Mouse (Mus musculus): ENCODE measurements at regions not wholly inside any gene's neighbourhood (a gene's known extent, or its start where the extent isn't known, plus 50 kb on each side); places are given as distances from the start of the nearest gene placed in this dataset.

DNA sequence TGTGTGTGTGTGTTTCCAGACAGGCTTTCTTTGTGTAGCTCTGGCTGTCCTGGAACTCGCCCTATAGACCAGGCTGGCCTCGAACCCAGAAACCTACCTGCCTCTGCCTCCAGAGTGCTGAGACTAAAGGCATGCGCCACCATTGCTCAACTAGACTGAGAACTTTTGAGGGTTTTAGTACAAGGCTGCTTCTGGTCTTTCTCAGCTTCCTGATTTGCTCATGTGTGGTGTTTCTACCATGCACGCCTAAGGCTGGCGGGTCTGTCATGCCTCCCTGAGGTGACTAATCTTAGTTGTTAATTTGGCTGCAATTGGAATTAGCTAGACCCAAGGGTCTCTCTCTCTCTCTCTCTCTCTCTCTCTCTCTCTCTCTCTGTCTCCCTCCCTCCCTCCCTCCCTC lies 61.2 kb upstream of the Cux1 start:
- TF ChIP-seq CTCF (IDR thresholded peaks at IDR 0.05; ENCODE audit: low read depth) (no peak), EP300 (IDR thresholded peaks at IDR 0.05; ENCODE audit: low read depth) (no peak)
- no peak overlapping the region for H3K9ac ChIP-seq (replicated peaks; ENCODE audit: low read depth, low read length)
- no peaks in the 10 kb centered on the region for H3K36me3 ChIP-seq (replicated peaks; ENCODE audit: control insufficient read depth, insufficient read depth, low read length)
- no peak overlapping the region for H3K4me2 ChIP-seq (ENCODE audit: low read depth, low read length)
- H3K4me3 ChIP-seq (ENCODE audit: low read depth, low read length): no peak overlapping the region
- H3K27ac ChIP-seq (ENCODE audit: low read depth): no peak overlapping the region
- DNase-seq (ENCODE audit: low spot score): no peak
- ATAC-seq (ENCODE audit: insufficient read depth, low read depth): no peak
- WGBS: 89% methylated on average over 5 of the region's 5 CpGs
- no peaks in the 10 kb centered on the region for H3K4me1 ChIP-seq (ENCODE audit: control insufficient read depth, insufficient read depth)
- H3K27me3 ChIP-seq (ENCODE audit: control insufficient read depth, insufficient read depth, low read length): 0 out of 2 replicates have a peak, but pooled peaks cover 6% of the 10 kb centered on the region
- no peaks in the 10 kb centered on the region for H3K9me3 ChIP-seq (replicated peaks; ENCODE audit: control insufficient read depth, low read length)

DNA sequence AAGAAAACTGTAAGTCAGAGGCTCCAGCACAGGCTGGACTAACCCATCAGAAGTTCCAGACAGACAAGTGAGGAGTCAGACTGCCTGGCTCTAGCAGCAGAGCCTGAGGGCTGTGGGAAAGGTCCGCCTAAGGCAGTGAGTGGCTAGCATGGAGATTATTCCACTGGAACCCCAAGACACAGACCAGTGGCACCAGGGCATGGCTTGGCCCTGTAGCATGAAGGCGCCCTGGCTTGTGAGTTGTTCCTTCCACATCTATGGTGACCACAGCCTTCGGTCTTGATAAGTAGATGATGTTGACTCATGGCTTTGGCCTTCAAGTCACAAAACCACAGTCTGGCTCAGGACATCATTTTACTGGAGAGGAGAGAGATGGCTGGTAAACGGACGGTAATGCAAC lies 60.7 kb upstream of the Myl10 start:
- no peak for ATAC-seq (ENCODE audit: insufficient read depth, low read depth)
- no peak overlapping the region for H3K27ac ChIP-seq (ENCODE audit: low read depth)
- H3K4me3 ChIP-seq (ENCODE audit: low read depth, low read length): no peak overlapping the region
- H3K36me3 ChIP-seq (replicated peaks; ENCODE audit: control insufficient read depth, insufficient read depth, low read length): no peaks in the 10 kb centered on the region
- TF ChIP-seq CTCF (IDR thresholded peaks at IDR 0.05; ENCODE audit: low read depth) (no peak), EP300 (IDR thresholded peaks at IDR 0.05; ENCODE audit: low read depth) (no peak)
- no peak overlapping the region for H3K4me2 ChIP-seq (ENCODE audit: low read depth, low read length)
- no peak for DNase-seq (ENCODE audit: low spot score)
- no peaks in the 10 kb centered on the region for H3K9me3 ChIP-seq (replicated peaks; ENCODE audit: control insufficient read depth, low read length)
- no peak overlapping the region for H3K9ac ChIP-seq (replicated peaks; ENCODE audit: low read depth, low read length)
- H3K4me1 ChIP-seq (ENCODE audit: control insufficient read depth, insufficient read depth): no peaks in the 10 kb centered on the region
- H3K27me3 ChIP-seq (ENCODE audit: control insufficient read depth, insufficient read depth, low read length): no peaks in the 10 kb centered on the region
- 76% methylated on average over 5 of the region's 5 CpGs for WGBS

DNA sequence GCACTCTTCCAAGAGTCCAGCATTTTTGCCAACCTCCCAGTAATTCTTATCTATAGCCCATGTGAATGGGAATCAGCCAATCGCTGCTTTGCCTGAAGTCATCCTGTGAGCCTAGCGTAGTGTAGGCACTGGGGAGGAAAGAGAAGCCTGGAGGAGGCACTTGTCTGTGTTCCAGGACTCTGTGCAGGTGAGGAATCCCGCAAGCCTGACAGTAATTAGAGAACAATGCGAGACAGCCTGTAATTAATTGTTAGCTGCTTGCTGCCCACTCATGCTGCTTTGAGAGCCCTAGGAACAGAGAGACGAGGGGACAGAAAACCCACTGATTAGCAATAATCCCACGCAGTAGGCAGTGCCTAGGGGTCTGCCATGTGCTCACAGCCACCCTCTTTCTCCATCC lies 59.0 kb upstream of the Myl10 start:
- ATAC-seq (ENCODE audit: insufficient read depth, low read depth): no peak
- 74% methylated on average over 6 of the region's 6 CpGs for WGBS

GRCm38 (mm10) chr5:136635119-136635518 lies 57.8 kb upstream of the Myl10 start:
- WGBS: 82% methylated on average over 2 of the region's 2 CpGs
- Histone ChIP-seq H3K9me3 (replicated peaks; ENCODE audit: control insufficient read depth, low read length) (no peaks in the 10 kb centered on the region), H3K27ac (ENCODE audit: low read depth) (no peak overlapping the region), H3K36me3 (replicated peaks; ENCODE audit: control insufficient read depth, insufficient read depth, low read length) (no peaks in the 10 kb centered on the region), H3K4me3 (ENCODE audit: low read depth, low read length) (no peak overlapping the region), H3K27me3 (ENCODE audit: control insufficient read depth, insufficient read depth, low read length) (no peaks in the 10 kb centered on the region), H3K4me1 (ENCODE audit: control insufficient read depth, insufficient read depth) (no peaks in the 10 kb centered on the region), H3K4me2 (ENCODE audit: low read depth, low read length) (no peak overlapping the region), H3K9ac (replicated peaks; ENCODE audit: low read depth, low read length) (no peak overlapping the region)
- no peak for ATAC-seq (ENCODE audit: insufficient read depth, low read depth)
- no peak for DNase-seq (ENCODE audit: low spot score)
- TF ChIP-seq EP300 (IDR thresholded peaks at IDR 0.05; ENCODE audit: low read depth) (no peak), CTCF (IDR thresholded peaks at IDR 0.05; ENCODE audit: low read depth) (no peak)

More for the DNA sequence above, 59.0 kb upstream of the Myl10 start:
- no peak overlapping the region for H3K27ac ChIP-seq (ENCODE audit: low read depth)
- no peaks in the 10 kb centered on the region for H3K36me3 ChIP-seq (replicated peaks; ENCODE audit: control insufficient read depth, insufficient read depth, low read length)
- H3K4me1 ChIP-seq (ENCODE audit: control insufficient read depth, insufficient read depth): no peaks in the 10 kb centered on the region
- H3K9ac ChIP-seq (replicated peaks; ENCODE audit: low read depth, low read length): no peak overlapping the region
- TF ChIP-seq EP300 (IDR thresholded peaks at IDR 0.05; ENCODE audit: low read depth) (no peak), CTCF (IDR thresholded peaks at IDR 0.05; ENCODE audit: low read depth) (no peak)
- no peak overlapping the region for H3K4me3 ChIP-seq (ENCODE audit: low read depth, low read length)
- H3K4me2 ChIP-seq (ENCODE audit: low read depth, low read length): no peak overlapping the region
- no peaks in the 10 kb centered on the region for H3K9me3 ChIP-seq (replicated peaks; ENCODE audit: control insufficient read depth, low read length)
- no peaks in the 10 kb centered on the region for H3K27me3 ChIP-seq (ENCODE audit: control insufficient read depth, insufficient read depth, low read length)
- no peak for DNase-seq (ENCODE audit: low spot score)

DNA sequence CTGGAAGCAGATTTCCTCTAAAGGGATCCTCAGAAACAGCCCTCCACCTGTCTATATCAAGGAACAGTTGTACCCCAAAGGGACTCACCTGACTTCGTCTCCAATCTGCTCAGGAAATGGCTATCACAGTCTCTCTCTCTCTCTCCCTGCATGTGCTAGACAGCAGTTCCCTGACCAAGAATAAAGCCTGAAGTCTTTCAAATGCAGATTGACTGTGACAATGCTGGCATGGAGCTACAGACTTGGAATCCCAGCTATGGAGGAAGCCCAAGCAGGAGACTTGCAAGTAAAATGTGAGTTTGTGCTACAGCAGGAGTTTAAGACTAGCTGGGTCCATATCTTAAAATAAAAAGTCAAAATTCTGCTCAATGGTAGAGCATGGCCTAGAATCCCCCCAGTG lies 56.5 kb upstream of the Myl10 start:
- Histone ChIP-seq H3K4me1 (ENCODE audit: control insufficient read depth, insufficient read depth) (no peaks in the 10 kb centered on the region), H3K9me3 (replicated peaks; ENCODE audit: control insufficient read depth, low read length) (no peaks in the 10 kb centered on the region), H3K27ac (ENCODE audit: low read depth) (no peak overlapping the region), H3K4me3 (ENCODE audit: low read depth, low read length) (no peak overlapping the region), H3K4me2 (ENCODE audit: low read depth, low read length) (no peak overlapping the region), H3K27me3 (ENCODE audit: control insufficient read depth, insufficient read depth, low read length) (no peaks in the 10 kb centered on the region), H3K9ac (replicated peaks; ENCODE audit: low read depth, low read length) (no peak overlapping the region), H3K36me3 (replicated peaks; ENCODE audit: control insufficient read depth, insufficient read depth, low read length) (no peaks in the 10 kb centered on the region)
- 45% methylated on average over 1 of the region's 1 CpGs for WGBS
- TF ChIP-seq CTCF (IDR thresholded peaks at IDR 0.05; ENCODE audit: low read depth) (no peak), EP300 (IDR thresholded peaks at IDR 0.05; ENCODE audit: low read depth) (no peak)
- ATAC-seq (ENCODE audit: insufficient read depth, low read depth) (no peak), DNase-seq (ENCODE audit: low spot score) (no peak)

- Histone ChIP-seq H3K4me1 (ENCODE audit: control insufficient read depth, insufficient read depth) (no peaks in the 10 kb centered on the region), H3K9me3 (replicated peaks; ENCODE audit: control insufficient read depth, low read length) (no peaks in the 10 kb centered on the region), H3K4me2 (ENCODE audit: low read depth, low read length) (no peak overlapping the region), H3K36me3 (replicated peaks; ENCODE audit: control insufficient read depth, insufficient read depth, low read length) (no peaks in the 10 kb centered on the region), H3K27me3 (ENCODE audit: control insufficient read depth, insufficient read depth, low read length) (no peaks in the 10 kb centered on the region), H3K27ac (ENCODE audit: low read depth) (no peak overlapping the region), H3K9ac (replicated peaks; ENCODE audit: low read depth, low read length) (no peak overlapping the region), H3K4me3 (ENCODE audit: low read depth, low read length) (no peak overlapping the region)
- WGBS: 66% methylated on average over 11 of the region's 11 CpGs
- ATAC-seq (ENCODE audit: insufficient read depth, low read depth): no peak
- no peak for DNase-seq (ENCODE audit: low spot score)
- TF ChIP-seq EP300 (IDR thresholded peaks at IDR 0.05; ENCODE audit: low read depth): no peak
- TF ChIP-seq CTCF (IDR thresholded peaks at IDR 0.05; ENCODE audit: low read depth): no peak
Observed at GRCm38 (mm10) chr5:136637872-136638271, 55.1 kb upstream of the Myl10 start.
